Mouse (Mus musculus) neural tube, embryonic 15.5 days (tissue): ENCODE results near the gene Nipal1. TPM values are rescaled to one million over a fixed set of nuclear protein-coding genes. Genes with fewer than 3 reads are reported as not detected.

Source experiments
- ATAC-seq: fragments of 200-750 bp; cut with Nextera tagmentation; 2 replicates; pipeline ENCODE4 v1.8.0; 2017; ENCODE audit warnings: mild to moderate bottlenecking, moderate TSS enrichment, moderate library complexity; ENCODE audit not compliant: low FRiP score
- H3K27ac ChIP-seq: fragments of 300-500 bp; sonication (generic); replicated peaks from 2 replicates; pipeline ENCODE4 v1.5.1; 2015; ENCODE audit warnings: mild to moderate bottlenecking, inconsistent platforms
- H3K27me3 ChIP-seq: fragments of 300-500 bp; sonication (generic); replicated peaks from 2 replicates; pipeline ENCODE4 v1.6.1; 2015; ENCODE audit warnings: inconsistent platforms
- H3K36me3 ChIP-seq: fragments of 300-500 bp; sonication (generic); 2 replicates; pipeline ENCODE4 v1.6.1; 2015; ENCODE audit warnings: inconsistent platforms
- H3K4me1 ChIP-seq: fragments of 300-500 bp; sonication (generic); 2 replicates; pipeline ENCODE4 v1.6.1; 2015; ENCODE audit warnings: inconsistent platforms
- H3K4me2 ChIP-seq: fragments of 300-500 bp; sonication (generic); 2 replicates; pipeline ENCODE4 v1.6.1; 2015; ENCODE audit warnings: inconsistent platforms, mild to moderate bottlenecking, moderate library complexity
- H3K4me3 ChIP-seq: fragments of 300-500 bp; sonication (generic); replicated peaks from 2 replicates; pipeline ENCODE4 v1.5.1; 2015; ENCODE audit warnings: mild to moderate bottlenecking, inconsistent platforms
- H3K9ac ChIP-seq: fragments of 300-500 bp; sonication (generic); replicated peaks from 2 replicates; pipeline ENCODE4 v1.6.1; 2015; ENCODE audit warnings: mild to moderate bottlenecking, inconsistent platforms
- H3K9me3 ChIP-seq: fragments of 300-500 bp; sonication (generic); replicated peaks from 2 replicates; pipeline ENCODE4 v1.6.1; 2016; ENCODE audit warnings: inconsistent platforms
- WGBS: fragments of 180-500 bp; shearing (Covaris S2); methylation state at CpG from one replicate; pipeline ENCODE4 v1.1.7; 2015; ENCODE audit warnings: mixed read lengths; 5-methylcytosine and 5-hydroxymethylcytosine counted together
- polyA plus RNA-seq: library from polyadenylated mRNA; unstranded; fragments of >200 nt; fragmentation: Nextera tagmentation; extraction: Ambion mirVana; gene quantifications from 2 replicates; pipeline ENCODE4 v1.2.1, GENCODE M21; 2015

Gene Nipal1
- 0.52 and 4.1 TPM in 2 replicates for polyA plus RNA-seq

DNA sequence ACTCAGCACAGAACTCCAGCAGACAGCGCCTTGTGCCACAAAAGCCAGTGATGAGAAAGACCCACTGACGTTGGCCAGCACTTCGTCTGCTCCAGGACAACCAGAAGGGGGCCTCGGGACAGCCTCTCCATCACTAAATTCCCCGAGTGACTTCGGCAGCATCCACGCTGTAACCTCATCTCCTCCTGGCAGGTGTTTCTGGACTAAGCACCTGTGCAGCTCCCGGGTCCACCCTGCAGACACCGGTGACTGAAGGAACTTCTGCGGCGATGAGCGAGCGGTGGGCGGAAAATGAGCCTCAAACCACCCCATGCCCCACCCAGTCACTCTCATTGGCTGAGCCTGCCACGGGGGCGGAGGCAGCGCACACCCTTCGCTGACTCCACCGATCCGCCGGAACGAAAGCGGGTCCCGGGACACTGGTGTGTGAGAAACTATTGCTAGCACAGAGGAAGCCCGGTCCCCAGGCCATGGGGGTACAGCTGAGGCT is at the start of gene Nipal1:
Nipal1 (plus strand) TSS at position 378 of the 490 bp plus-strand sequence.
- Histone ChIP-seq H3K4me3 (peak within 1 kb of the TSS; percentile 49), H3K9ac (peak within 1 kb of the TSS; percentile 37), H3K27me3 (peaks cover 27% of the 10 kb centered on the region), H3K36me3 (no peaks in the 10 kb centered on the region), H3K4me2 (peak within 1 kb of the TSS; percentile 93), H3K9me3 (no peaks in the 10 kb centered on the region), H3K27ac (no peak within 1 kb of the TSS), H3K4me1 (peaks cover 15% of the 10 kb centered on the region)
- peak; percentile 91 for ATAC-seq
- under 1% methylated on average over 25 of the region's 25 CpGs for WGBS

DNA sequence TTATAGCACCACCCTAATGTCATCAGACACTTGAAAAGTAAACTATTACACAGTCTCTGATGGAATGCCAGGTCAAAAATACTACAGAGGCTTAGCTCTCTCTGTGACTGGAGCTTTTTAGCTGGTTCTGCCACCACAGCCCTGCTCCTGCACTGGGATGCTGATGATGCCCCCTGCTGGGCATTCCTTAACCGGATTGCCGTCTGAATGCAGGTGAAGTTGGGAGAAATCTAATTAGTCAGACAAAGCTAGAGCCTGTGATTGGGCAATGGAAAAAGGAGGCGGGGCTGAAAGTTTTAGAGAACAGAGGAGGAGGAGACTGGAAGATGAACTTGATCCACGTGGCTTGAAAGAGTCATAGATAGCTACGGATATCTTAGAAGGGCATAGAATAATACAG is 46.6 kb upstream of the Nipal1 start:
- Histone ChIP-seq H3K9me3 (no peaks in the 10 kb centered on the region), H3K4me1 (no peaks in the 10 kb centered on the region), H3K27ac (no peak overlapping the region), H3K9ac (no peak overlapping the region), H3K27me3 (no peaks in the 10 kb centered on the region), H3K36me3 (no peaks in the 10 kb centered on the region), H3K4me3 (no peak overlapping the region), H3K4me2 (no peak overlapping the region)
- no peak for ATAC-seq
- 16% methylated on average over 5 of the region's 5 CpGs for WGBS

- Histone ChIP-seq H3K4me1 (no peaks in the 10 kb centered on the region), H3K4me2 (no peak overlapping the region), H3K9me3 (no peaks in the 10 kb centered on the region), H3K9ac (no peak overlapping the region), H3K27ac (no peak overlapping the region), H3K36me3 (no peaks in the 10 kb centered on the region), H3K4me3 (no peak overlapping the region), H3K27me3 (no peaks in the 10 kb centered on the region)
- ATAC-seq: no peak
- 91% methylated on average over 4 of the region's 4 CpGs for WGBS
These were observed 44.5 kb upstream of the Nipal1 start for GRCm38 (mm10) chr5:72603138-72603537.

DNA sequence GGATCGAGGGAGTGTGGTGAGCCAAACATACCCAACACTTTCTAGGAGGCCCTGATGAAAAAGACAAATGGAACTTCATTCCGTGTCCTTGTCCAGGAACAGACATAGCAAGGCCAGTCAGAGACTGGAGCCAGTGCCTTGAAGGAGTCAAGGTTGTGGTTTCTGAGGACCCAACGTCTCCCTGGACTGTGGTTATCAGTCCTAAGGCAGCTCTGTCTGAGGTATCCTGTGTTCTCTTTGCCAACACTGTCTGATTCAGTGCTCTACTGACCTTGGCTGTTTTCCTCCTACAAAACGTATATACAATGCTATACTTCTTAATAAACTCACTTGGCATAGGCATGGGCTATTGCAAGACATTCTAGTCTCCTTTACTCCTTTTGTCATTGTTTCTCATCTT is 30.2 kb upstream of the Nipal1 start:
- no peak for ATAC-seq
- no peak overlapping the region for H3K9ac ChIP-seq
- H3K27ac ChIP-seq: no peak overlapping the region
- H3K4me3 ChIP-seq: no peak overlapping the region
- 87% methylated on average over 4 of the region's 4 CpGs for WGBS
- H3K27me3 ChIP-seq: no peaks in the 10 kb centered on the region
- H3K4me2 ChIP-seq: no peak overlapping the region
- no peaks in the 10 kb centered on the region for H3K36me3 ChIP-seq
- no peaks in the 10 kb centered on the region for H3K9me3 ChIP-seq
- no peaks in the 10 kb centered on the region for H3K4me1 ChIP-seq

- 90% methylated on average over 1 of the region's 1 CpGs for WGBS
- no peak overlapping the region for H3K4me3 ChIP-seq
These were observed 26.6 kb upstream of the Nipal1 start for GRCm38 (mm10) chr5:72621022-72621421.

GRCm38 (mm10) chr5:72630026-72630425 is 17.6 kb upstream of the Nipal1 start:
- Histone ChIP-seq H3K4me3 (no peak overlapping the region), H3K4me1 (no peaks in the 10 kb centered on the region), H3K9me3 (no peaks in the 10 kb centered on the region), H3K4me2 (no peak overlapping the region), H3K27ac (no peak overlapping the region), H3K27me3 (no peaks in the 10 kb centered on the region), H3K9ac (no peak overlapping the region), H3K36me3 (no peaks in the 10 kb centered on the region)
- ATAC-seq: no peak
- WGBS: 96% methylated on average over 6 of the region's 6 CpGs

More at GRCm38 (mm10) chr5:72621022-72621421, 26.6 kb upstream of the Nipal1 start:
- H3K4me2 ChIP-seq: no peak overlapping the region
- H3K36me3 ChIP-seq: no peaks in the 10 kb centered on the region
- no peaks in the 10 kb centered on the region for H3K27me3 ChIP-seq
- no peaks in the 10 kb centered on the region for H3K4me1 ChIP-seq
- no peaks in the 10 kb centered on the region for H3K9me3 ChIP-seq
- H3K27ac ChIP-seq: no peak overlapping the region
- H3K9ac ChIP-seq: no peak overlapping the region
- no peak for ATAC-seq

DNA sequence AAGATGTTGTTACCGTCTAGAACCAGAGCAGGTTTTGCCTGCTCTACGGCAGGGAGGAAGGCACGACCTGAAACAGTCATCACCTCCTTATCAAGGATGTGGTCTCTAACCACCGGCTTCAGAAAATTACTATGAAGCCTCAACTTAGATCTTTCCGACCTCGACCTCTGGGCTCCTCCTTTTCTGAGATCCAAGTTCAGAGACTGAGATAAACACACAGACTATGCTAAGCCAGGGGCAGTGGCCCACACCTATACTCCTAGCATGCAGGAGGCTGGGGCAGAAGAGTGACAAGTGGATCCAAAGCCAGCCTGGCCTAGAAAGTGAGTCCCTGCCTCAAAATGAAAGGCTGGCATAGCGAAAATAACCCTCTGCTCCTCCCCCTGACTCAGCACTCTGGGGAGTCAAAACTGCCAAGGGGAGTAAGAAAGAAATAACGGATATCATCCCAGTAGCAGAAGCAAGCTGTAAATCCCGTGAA is 12.8 kb upstream of the Nipal1 start:
- H3K4me1 ChIP-seq: no peaks in the 10 kb centered on the region
- 91% methylated on average over 9 of the region's 9 CpGs for WGBS
- no peaks in the 10 kb centered on the region for H3K27me3 ChIP-seq
- no peak overlapping the region for H3K9ac ChIP-seq
- no peak for ATAC-seq
- no peaks in the 10 kb centered on the region for H3K36me3 ChIP-seq
- no peak overlapping the region for H3K4me2 ChIP-seq
- no peak overlapping the region for H3K27ac ChIP-seq
- no peaks in the 10 kb centered on the region for H3K9me3 ChIP-seq
- H3K4me3 ChIP-seq: no peak overlapping the region

- H3K4me3 ChIP-seq: no peak overlapping the region
- no peaks in the 10 kb centered on the region for H3K9me3 ChIP-seq
- H3K27me3 ChIP-seq: no peaks in the 10 kb centered on the region
- H3K27ac ChIP-seq: no peak overlapping the region
- 65% methylated on average over 3 of the region's 3 CpGs for WGBS
- H3K4me1 ChIP-seq: no peaks in the 10 kb centered on the region
- H3K4me2 ChIP-seq: no peak overlapping the region
- H3K9ac ChIP-seq: no peak overlapping the region
- no peaks in the 10 kb centered on the region for H3K36me3 ChIP-seq
- ATAC-seq: no peak
These were observed 11.5 kb upstream of the Nipal1 start for GRCm38 (mm10) chr5:72636122-72636521.

- no peak for ATAC-seq
- H3K27me3 ChIP-seq: no peaks in the 10 kb centered on the region
- H3K27ac ChIP-seq: no peak overlapping the region
- 84% methylated on average over 3 of the region's 3 CpGs for WGBS
- no peaks in the 10 kb centered on the region for H3K36me3 ChIP-seq
- H3K4me3 ChIP-seq: no peak overlapping the region
- H3K4me1 ChIP-seq: no peaks in the 10 kb centered on the region
- H3K4me2 ChIP-seq: no peak overlapping the region
- H3K9me3 ChIP-seq: no peaks in the 10 kb centered on the region
- no peak overlapping the region for H3K9ac ChIP-seq
These were observed 11.0 kb upstream of the Nipal1 start for GRCm38 (mm10) chr5:72636576-72636975.

GRCm38 (mm10) chr5:72640072-72640471 is 7.5 kb upstream of the Nipal1 start:
- no peak for ATAC-seq
- no peaks in the 10 kb centered on the region for H3K4me1 ChIP-seq
- no peak overlapping the region for H3K27ac ChIP-seq
- 93% methylated on average over 1 of the region's 1 CpGs for WGBS
- no peaks in the 10 kb centered on the region for H3K36me3 ChIP-seq
- H3K27me3 ChIP-seq: no peaks in the 10 kb centered on the region
- H3K4me3 ChIP-seq: no peak overlapping the region
- H3K9ac ChIP-seq: no peak overlapping the region
- H3K4me2 ChIP-seq: no peak overlapping the region
- H3K9me3 ChIP-seq: no peaks in the 10 kb centered on the region

- ATAC-seq: no peak
- H3K27me3 ChIP-seq: peaks cover 21% of the 10 kb centered on the region
- no peak overlapping the region for H3K4me3 ChIP-seq
- no peak overlapping the region for H3K9ac ChIP-seq
- H3K4me2 ChIP-seq: no peak overlapping the region
- H3K4me1 ChIP-seq: peaks cover 15% of the 10 kb centered on the region
- no peak overlapping the region for H3K27ac ChIP-seq
- H3K36me3 ChIP-seq: no peaks in the 10 kb centered on the region
- WGBS: 71% methylated on average over 7 of the region's 7 CpGs
- no peaks in the 10 kb centered on the region for H3K9me3 ChIP-seq
These were observed 3.9 kb upstream of the Nipal1 start for GRCm38 (mm10) chr5:72643655-72644054.

GRCm38 (mm10) chr5:72644175-72644574 is 3.4 kb upstream of the Nipal1 start, which contains the start of gene Cnga1:
Gene Cnga1, minus strand, starts transcription at chr5:72644275.
- 51% methylated on average over 1 of the region's 1 CpGs for WGBS
- no peak within 1 kb of the TSS for H3K27ac ChIP-seq
- H3K4me2 ChIP-seq: no peak within 1 kb of the TSS
- H3K27me3 ChIP-seq: peaks cover 27% of the 10 kb centered on the region
- no peaks in the 10 kb centered on the region for H3K9me3 ChIP-seq
- H3K9ac ChIP-seq: no peak within 1 kb of the TSS
- H3K4me3 ChIP-seq: no peak within 1 kb of the TSS
- H3K4me1 ChIP-seq: peaks cover 15% of the 10 kb centered on the region
- no peaks in the 10 kb centered on the region for H3K36me3 ChIP-seq
- ATAC-seq: no peak
